Mouse (Mus musculus) neural tube, embryonic 13.5 days (tissue): ENCODE data around the gene S1pr3. TPM values are rescaled to one million over a fixed set of nuclear protein-coding genes. Genes with fewer than 3 reads are reported as not detected.

ENCODE experiments used
- ATAC-seq: fragments of 200-750 bp; cut with Nextera tagmentation; 2 replicates; pipeline ENCODE4 v1.8.0; 2017; ENCODE audit warnings: low read depth, mild to moderate bottlenecking, moderate TSS enrichment, moderate library complexity
- H3K27ac ChIP-seq: fragments of 300-500 bp; sonication (generic); replicated peaks from 2 replicates; pipeline ENCODE4 v1.5.1; 2015; ENCODE audit warnings: moderate library complexity, mild to moderate bottlenecking, inconsistent platforms
- H3K27me3 ChIP-seq: fragments of 300-500 bp; sonication (generic); 2 replicates; pipeline ENCODE4 v1.6.1; 2015; ENCODE audit warnings: mild to moderate bottlenecking, inconsistent platforms
- H3K36me3 ChIP-seq: fragments of 300-500 bp; sonication (generic); 2 replicates; pipeline ENCODE4 v1.6.1; 2015; ENCODE audit warnings: mild to moderate bottlenecking, inconsistent platforms
- H3K4me1 ChIP-seq: fragments of 300-500 bp; sonication (generic); replicated peaks from 2 replicates; pipeline ENCODE4 v1.6.1; 2015; ENCODE audit warnings: inconsistent platforms
- H3K4me2 ChIP-seq: fragments of 300-500 bp; sonication (generic); 2 replicates; pipeline ENCODE4 v1.6.1; 2015; ENCODE audit warnings: inconsistent platforms, mild to moderate bottlenecking, moderate library complexity
- H3K4me3 ChIP-seq: fragments of 300-500 bp; sonication (generic); 2 replicates; pipeline ENCODE4 v1.5.1; 2015; ENCODE audit warnings: mild to moderate bottlenecking, inconsistent platforms
- H3K9ac ChIP-seq: fragments of 300-500 bp; sonication (generic); 2 replicates; pipeline ENCODE4 v1.6.1; 2015; ENCODE audit warnings: moderate library complexity, mild to moderate bottlenecking, inconsistent platforms
- H3K9me3 ChIP-seq: fragments of 300-500 bp; sonication (generic); 2 replicates; pipeline ENCODE4 v1.6.1; 2016; ENCODE audit warnings: inconsistent platforms
- WGBS: fragments of 180-500 bp; shearing (Covaris S2); methylation state at CpG from one replicate; pipeline ENCODE4 v1.1.7; 2015; 5-methylcytosine and 5-hydroxymethylcytosine counted together
- polyA plus RNA-seq: library from polyadenylated mRNA; unstranded; fragments of >200 nt; fragmentation: Nextera tagmentation; extraction: Ambion mirVana; gene quantifications from 2 replicates; pipeline ENCODE4 v1.2.1, GENCODE M21; 2015

S1pr3 gene
- polyA plus RNA-seq, 1 experiment from 2014 or later: 12.0 TPM

- no peaks in the 10 kb centered on the region for H3K9me3 ChIP-seq
- 0 out of 2 replicates have a peak, but pooled peaks cover 5% of the 10 kb centered on the region for H3K4me1 ChIP-seq
- H3K27ac ChIP-seq: no peak overlapping the region
- no peak overlapping the region for H3K9ac ChIP-seq
- H3K36me3 ChIP-seq: no peaks in the 10 kb centered on the region
- H3K4me2 ChIP-seq: no peak overlapping the region
- no peaks in the 10 kb centered on the region for H3K27me3 ChIP-seq
- H3K4me3 ChIP-seq: no peak overlapping the region
- WGBS: 80% methylated on average over 4 of the region's 4 CpGs
- ATAC-seq: no peak
Observed at GRCm38 (mm10) chr13:51425662-51426443, 17.4 kb downstream of the S1pr3 start.

GRCm38 (mm10) chr13:51433371-51433770, 24.9 kb downstream of the S1pr3 start:
- no peak overlapping the region for H3K27ac ChIP-seq
- 45% methylated on average over 3 of the region's 3 CpGs for WGBS
- no peak overlapping the region for H3K4me3 ChIP-seq
- no peaks in the 10 kb centered on the region for H3K27me3 ChIP-seq
- H3K36me3 ChIP-seq: no peaks in the 10 kb centered on the region
- no peak for ATAC-seq
- no peak overlapping the region for H3K9ac ChIP-seq
- no peaks in the 10 kb centered on the region for H3K9me3 ChIP-seq
- H3K4me2 ChIP-seq: no peak overlapping the region
- H3K4me1 ChIP-seq: peaks cover 5% of the 10 kb centered on the region

- Histone ChIP-seq H3K9ac (no peak overlapping the region), H3K4me3 (no peak overlapping the region), H3K36me3 (no peaks in the 10 kb centered on the region), H3K27ac (no peak overlapping the region), H3K4me2 (no peak overlapping the region), H3K9me3 (no peaks in the 10 kb centered on the region), H3K27me3 (no peaks in the 10 kb centered on the region), H3K4me1 (peaks cover 5% of the 10 kb centered on the region)
- 63% methylated on average over 2 of the region's 2 CpGs for WGBS
- no peak for ATAC-seq
Observed at GRCm38 (mm10) chr13:51434460-51434859, 26.0 kb downstream of the S1pr3 start.

- H3K9ac ChIP-seq: no peak overlapping the region
- no peaks in the 10 kb centered on the region for H3K9me3 ChIP-seq
- H3K4me2 ChIP-seq: no peak overlapping the region
- no peaks in the 10 kb centered on the region for H3K36me3 ChIP-seq
- no peak overlapping the region for H3K4me3 ChIP-seq
- ATAC-seq: no peak
- H3K4me1 ChIP-seq: peaks cover 5% of the 10 kb centered on the region
- 78% methylated on average over 2 of the region's 2 CpGs for WGBS
- H3K27ac ChIP-seq: no peak overlapping the region
- no peaks in the 10 kb centered on the region for H3K27me3 ChIP-seq
Observed at GRCm38 (mm10) chr13:51435146-51435545, 26.7 kb downstream of the S1pr3 start.

GRCm38 (mm10) chr13:51437105-51438085, 29.0 kb downstream of the S1pr3 start:
- Histone ChIP-seq H3K27ac (no peak overlapping the region; the same call in 1 of the 2 replicates), H3K4me2 (no peak overlapping the region), H3K27me3 (no peaks in the 10 kb centered on the region), H3K4me1 (peaks cover 5% of the 10 kb centered on the region), H3K9ac (no peak overlapping the region), H3K4me3 (no peak overlapping the region), H3K36me3 (no peaks in the 10 kb centered on the region), H3K9me3 (no peaks in the 10 kb centered on the region)
- ATAC-seq: peak; percentile 43; the same call in 1 of the 2 replicates
- 55% methylated on average over 14 of the region's 14 CpGs for WGBS

- H3K9ac ChIP-seq: no peak overlapping the region
- 90% methylated on average over 8 of the region's 8 CpGs for WGBS
- no peak overlapping the region for H3K27ac ChIP-seq
- no peaks in the 10 kb centered on the region for H3K36me3 ChIP-seq
- no peak for ATAC-seq
- no peaks in the 10 kb centered on the region for H3K9me3 ChIP-seq
- H3K4me2 ChIP-seq: no peak overlapping the region
- H3K27me3 ChIP-seq: no peaks in the 10 kb centered on the region
- H3K4me1 ChIP-seq: no peaks in the 10 kb centered on the region
- H3K4me3 ChIP-seq: no peak overlapping the region
Observed at GRCm38 (mm10) chr13:51442922-51443321, 34.5 kb downstream of the S1pr3 start.

- H3K36me3 ChIP-seq: no peaks in the 10 kb centered on the region
- H3K27ac ChIP-seq: no peak overlapping the region
- no peak overlapping the region for H3K4me2 ChIP-seq
- WGBS: 80% methylated on average over 4 of the region's 4 CpGs
- no peak overlapping the region for H3K9ac ChIP-seq
- H3K9me3 ChIP-seq: no peaks in the 10 kb centered on the region
- no peak for ATAC-seq
- H3K27me3 ChIP-seq: no peaks in the 10 kb centered on the region
- no peaks in the 10 kb centered on the region for H3K4me1 ChIP-seq
- H3K4me3 ChIP-seq: no peak overlapping the region
Observed at GRCm38 (mm10) chr13:51446550-51446949, 38.1 kb downstream of the S1pr3 start.

GRCm38 (mm10) chr13:51456190-51456878, 47.9 kb downstream of the S1pr3 start:
- Histone ChIP-seq H3K4me2 (no peak overlapping the region), H3K36me3 (no peaks in the 10 kb centered on the region), H3K9me3 (no peaks in the 10 kb centered on the region), H3K9ac (no peak overlapping the region), H3K27ac (no peak overlapping the region), H3K4me1 (no peaks in the 10 kb centered on the region), H3K4me3 (no peak overlapping the region), H3K27me3 (no peaks in the 10 kb centered on the region)
- no peak for ATAC-seq
- 34% methylated on average over 4 of the region's 4 CpGs for WGBS

GRCm38 (mm10) chr13:51464294-51464693, 55.9 kb downstream of the S1pr3 start:
- Histone ChIP-seq H3K9ac (no peak overlapping the region), H3K36me3 (no peaks in the 10 kb centered on the region), H3K4me1 (no peaks in the 10 kb centered on the region), H3K27me3 (no peaks in the 10 kb centered on the region), H3K9me3 (no peaks in the 10 kb centered on the region), H3K27ac (no peak overlapping the region), H3K4me2 (no peak overlapping the region), H3K4me3 (no peak overlapping the region)
- WGBS: 82% methylated on average over 4 of the region's 4 CpGs
- no peak for ATAC-seq

- H3K4me2 ChIP-seq: no peak overlapping the region
- H3K36me3 ChIP-seq: no peaks in the 10 kb centered on the region
- H3K4me3 ChIP-seq: no peak overlapping the region
- H3K4me1 ChIP-seq: no peaks in the 10 kb centered on the region
- H3K27me3 ChIP-seq: no peaks in the 10 kb centered on the region
- H3K9me3 ChIP-seq: no peaks in the 10 kb centered on the region
- WGBS: 72% methylated on average over 14 of the region's 14 CpGs
- H3K9ac ChIP-seq: no peak overlapping the region
- 0 out of 2 replicates have a peak, but pooled peaks have one; percentile 40 for ATAC-seq
- no peak overlapping the region for H3K27ac ChIP-seq
Observed at GRCm38 (mm10) chr13:51466117-51466841, 57.8 kb downstream of the S1pr3 start.

GRCm38 (mm10) chr13:51468697-51469250, 60.3 kb downstream of the S1pr3 start:
- 78% methylated on average over 17 of the region's 17 CpGs for WGBS

More at GRCm38 (mm10) chr13:51468697-51469250, 60.3 kb downstream of the S1pr3 start:
- no peak overlapping the region for H3K9ac ChIP-seq
- H3K36me3 ChIP-seq: no peaks in the 10 kb centered on the region
- no peak overlapping the region for H3K4me2 ChIP-seq
- H3K9me3 ChIP-seq: no peaks in the 10 kb centered on the region
- no peak for ATAC-seq
- H3K27ac ChIP-seq: no peak overlapping the region
- no peaks in the 10 kb centered on the region for H3K27me3 ChIP-seq
- no peak overlapping the region for H3K4me3 ChIP-seq
- no peaks in the 10 kb centered on the region for H3K4me1 ChIP-seq
